Mouse (Mus musculus): ENCODE measurements around the gene Arl2bp.

DNA sequence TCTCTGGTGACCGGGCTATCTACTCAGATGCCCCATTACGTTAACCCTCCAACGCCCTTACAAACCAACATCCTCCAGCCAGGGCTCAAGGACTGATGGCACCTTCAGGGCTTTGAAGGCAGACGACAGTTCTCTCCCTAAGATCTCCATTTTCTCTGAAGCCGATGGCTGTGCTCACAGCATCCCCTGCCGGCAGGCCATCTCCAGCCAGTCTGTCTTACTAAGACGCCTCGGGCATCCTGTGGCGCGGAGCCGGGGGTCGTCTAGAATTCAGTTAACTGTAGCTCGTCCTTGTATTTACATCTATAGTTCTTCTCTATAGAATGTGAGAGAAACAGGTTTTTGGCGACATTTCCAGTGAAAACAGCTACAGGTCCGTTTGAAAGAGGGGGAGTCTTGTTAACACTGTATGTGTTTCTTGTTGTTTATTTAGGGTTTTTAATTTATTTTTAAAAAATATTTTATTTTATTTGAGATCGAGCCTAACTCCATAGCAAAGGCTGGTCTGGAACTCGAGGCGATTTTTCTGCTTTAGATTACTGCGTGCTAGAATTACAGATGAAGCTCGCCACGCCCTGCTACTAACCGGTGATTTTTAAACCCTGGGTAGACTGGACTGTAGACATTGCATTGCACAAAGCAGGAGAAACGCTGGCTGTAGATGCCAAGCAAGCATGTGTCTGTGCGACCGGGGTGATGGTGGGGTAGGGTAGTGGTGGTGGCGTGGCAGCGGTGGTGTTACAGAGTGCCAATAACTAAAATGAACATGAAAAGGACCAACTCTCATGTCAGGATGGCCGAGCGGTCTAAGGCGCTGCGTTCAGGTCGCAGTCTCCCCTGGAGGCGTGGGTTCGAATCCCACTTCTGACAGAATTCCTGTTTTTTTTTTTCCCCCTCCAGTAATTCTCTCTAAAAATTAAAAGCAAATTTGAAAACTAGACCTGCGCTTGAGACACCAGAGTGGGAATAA, 36.7 kb downstream of the Arl2bp start:
- TF ChIP-seq POLR2A (IDR thresholded peaks at IDR 0.05; ENCODE audit: borderline replicate concordance, insufficient read depth, low read length) (no peak), CTCF (IDR thresholded peaks at IDR 0.05; ENCODE audit: borderline replicate concordance, insufficient read depth, low read depth, low read length) (peak; percentile 59; the same call in 1 of the 2 replicates)
